Mouse (Mus musculus): ENCODE data around the gene Aplnr.

GRCm38 (mm10) chr2:85178139-85178800, 42.2 kb downstream of the Aplnr start:
- no peak for TF ChIP-seq CTCF (IDR thresholded peaks at IDR 0.05; ENCODE audit: borderline replicate concordance, extremely low read depth, insufficient read depth, insufficient read length)
- TF ChIP-seq POLR2A (IDR thresholded peaks at IDR 0.05; ENCODE audit: borderline replicate concordance, extremely low read depth, insufficient read depth, insufficient read length, poor library complexity, severe bottlenecking): no peak
